Mouse (Mus musculus): ENCODE results near the gene Csrnp3. TPM values are rescaled to one million over a fixed set of nuclear protein-coding genes. Genes with fewer than 3 reads are reported as not detected.

The Csrnp3 gene
- polyA plus RNA-seq, 1 experiment from 2014 or later = not detected

GRCm38 (mm10) chr2:65990754-65991153, 145.2 kb downstream of the Csrnp3 start:
- Histone ChIP-seq H3K9me3 (ENCODE audit: low read length) (no peaks in the 10 kb centered on the region), H3K4me3 (ENCODE audit: low read depth, low read length) (no peak overlapping the region), H3K4me2 (ENCODE audit: low read depth, low read length) (no peak overlapping the region), H3K27me3 (ENCODE audit: insufficient read depth, low read length) (no peaks in the 10 kb centered on the region), H3K36me3 (replicated peaks; ENCODE audit: insufficient read depth, low read length) (no peaks in the 10 kb centered on the region), H3K27ac (ENCODE audit: low read depth) (no peak overlapping the region), H3K4me1 (ENCODE audit: insufficient read depth) (no peaks in the 10 kb centered on the region), H3K9ac (replicated peaks) (no peak overlapping the region)
- DNase-seq (no peak), ATAC-seq (no peak)
- TF ChIP-seq EP300 (IDR thresholded peaks at IDR 0.05; ENCODE audit: low read depth) (no peak), CTCF (IDR thresholded peaks at IDR 0.05; ENCODE audit: low read depth) (no peak)
- WGBS (ENCODE audit: insufficient replicate concordance) = 64% methylated on average over 4 of the region's 4 CpGs

GRCm38 (mm10) chr2:65993371-65993770, 147.8 kb downstream of the Csrnp3 start:
- no peak for DNase-seq

GRCm38 (mm10) chr2:65994886-65995468, 149.4 kb downstream of the Csrnp3 start:
- DNase-seq (no peak), ATAC-seq (no peak)
- H3K27me3 ChIP-seq (ENCODE audit: insufficient read depth, low read length) = no peaks in the 10 kb centered on the region
- 77% methylated on average over 13 of the region's 13 CpGs for WGBS (ENCODE audit: insufficient replicate concordance)
- H3K4me2 ChIP-seq (ENCODE audit: low read depth, low read length) = no peak overlapping the region
- H3K36me3 ChIP-seq (replicated peaks; ENCODE audit: insufficient read depth, low read length) = no peaks in the 10 kb centered on the region
- H3K4me1 ChIP-seq (ENCODE audit: insufficient read depth) = no peaks in the 10 kb centered on the region
- H3K9me3 ChIP-seq (ENCODE audit: low read length) = no peaks in the 10 kb centered on the region
- no peak overlapping the region for H3K4me3 ChIP-seq (ENCODE audit: low read depth, low read length)
- no peak overlapping the region for H3K27ac ChIP-seq (ENCODE audit: low read depth)
- no peak overlapping the region for H3K9ac ChIP-seq (replicated peaks)
- TF ChIP-seq EP300 (IDR thresholded peaks at IDR 0.05; ENCODE audit: low read depth) (no peak), CTCF (IDR thresholded peaks at IDR 0.05; ENCODE audit: low read depth) (no peak)

More at GRCm38 (mm10) chr2:65993371-65993770, 147.8 kb downstream of the Csrnp3 start:
- TF ChIP-seq CTCF (IDR thresholded peaks at IDR 0.05; ENCODE audit: low read depth) = no peak
- TF ChIP-seq EP300 (IDR thresholded peaks at IDR 0.05; ENCODE audit: low read depth) = no peak
- whole genome bisulfite sequencing (ENCODE audit: insufficient replicate concordance) = 83% methylated on average over 14 of the region's 14 CpGs
- H3K27me3 ChIP-seq (ENCODE audit: insufficient read depth, low read length) = no peaks in the 10 kb centered on the region
- H3K9ac ChIP-seq (replicated peaks) = no peak overlapping the region
- no peak for ATAC-seq
- H3K9me3 ChIP-seq (ENCODE audit: low read length) = no peaks in the 10 kb centered on the region
- H3K36me3 ChIP-seq (replicated peaks; ENCODE audit: insufficient read depth, low read length) = no peaks in the 10 kb centered on the region
- no peaks in the 10 kb centered on the region for H3K4me1 ChIP-seq (ENCODE audit: insufficient read depth)
- H3K4me3 ChIP-seq (ENCODE audit: low read depth, low read length) = no peak overlapping the region
- H3K4me2 ChIP-seq (ENCODE audit: low read depth, low read length) = no peak overlapping the region
- no peak overlapping the region for H3K27ac ChIP-seq (ENCODE audit: low read depth)

- 87% methylated on average over 2 of the region's 2 CpGs for WGBS (ENCODE audit: insufficient replicate concordance)
- Histone ChIP-seq H3K9me3 (ENCODE audit: low read length) (no peaks in the 10 kb centered on the region), H3K27me3 (ENCODE audit: insufficient read depth, low read length) (no peaks in the 10 kb centered on the region), H3K9ac (replicated peaks) (no peak overlapping the region), H3K27ac (ENCODE audit: low read depth) (no peak overlapping the region), H3K36me3 (replicated peaks; ENCODE audit: insufficient read depth, low read length) (no peaks in the 10 kb centered on the region), H3K4me2 (ENCODE audit: low read depth, low read length) (no peak overlapping the region), H3K4me3 (ENCODE audit: low read depth, low read length) (no peak overlapping the region), H3K4me1 (ENCODE audit: insufficient read depth) (no peaks in the 10 kb centered on the region)
- no peak for TF ChIP-seq CTCF (IDR thresholded peaks at IDR 0.05; ENCODE audit: low read depth)
- no peak for TF ChIP-seq EP300 (IDR thresholded peaks at IDR 0.05; ENCODE audit: low read depth)
- ATAC-seq = no peak
- DNase-seq = no peak
These were observed 153.2 kb downstream of the Csrnp3 start for GRCm38 (mm10) chr2:65998747-65999146.

- TF ChIP-seq EP300 (IDR thresholded peaks at IDR 0.05; ENCODE audit: low read depth) (no peak), CTCF (IDR thresholded peaks at IDR 0.05; ENCODE audit: low read depth) (no peak)
- H3K4me1 ChIP-seq (ENCODE audit: insufficient read depth) = no peaks in the 10 kb centered on the region
- no peak for ATAC-seq
- no peak for DNase-seq
- no peak overlapping the region for H3K4me3 ChIP-seq (ENCODE audit: low read depth, low read length)
- H3K9ac ChIP-seq (replicated peaks) = no peak overlapping the region
- H3K4me2 ChIP-seq (ENCODE audit: low read depth, low read length) = no peak overlapping the region
- no peak overlapping the region for H3K27ac ChIP-seq (ENCODE audit: low read depth)
- 85% methylated on average over 19 of the region's 19 CpGs for WGBS (ENCODE audit: insufficient replicate concordance)
- no peaks in the 10 kb centered on the region for H3K36me3 ChIP-seq (replicated peaks; ENCODE audit: insufficient read depth, low read length)
- H3K27me3 ChIP-seq (ENCODE audit: insufficient read depth, low read length) = no peaks in the 10 kb centered on the region
- no peaks in the 10 kb centered on the region for H3K9me3 ChIP-seq (ENCODE audit: low read length)
These were observed 163.6 kb downstream of the Csrnp3 start for GRCm38 (mm10) chr2:66008995-66009654.

- ATAC-seq = no peak
- Histone ChIP-seq H3K4me2 (ENCODE audit: low read depth, low read length) (no peak overlapping the region), H3K4me3 (ENCODE audit: low read depth, low read length) (no peak overlapping the region), H3K9ac (replicated peaks) (no peak overlapping the region), H3K36me3 (replicated peaks; ENCODE audit: insufficient read depth, low read length) (no peaks in the 10 kb centered on the region), H3K9me3 (ENCODE audit: low read length) (no peaks in the 10 kb centered on the region), H3K27ac (ENCODE audit: low read depth) (no peak overlapping the region), H3K27me3 (ENCODE audit: insufficient read depth, low read length) (no peaks in the 10 kb centered on the region), H3K4me1 (ENCODE audit: insufficient read depth) (no peaks in the 10 kb centered on the region)
- 72% methylated on average over 2 of the region's 2 CpGs for WGBS (ENCODE audit: insufficient replicate concordance)
- TF ChIP-seq EP300 (IDR thresholded peaks at IDR 0.05; ENCODE audit: low read depth) (no peak), CTCF (IDR thresholded peaks at IDR 0.05; ENCODE audit: low read depth) (no peak)
- DNase-seq = no peak
These were observed 164.1 kb downstream of the Csrnp3 start for GRCm38 (mm10) chr2:66009677-66010076.

Data from liver, postnatal 0 days (tissue).